Mouse (Mus musculus): ENCODE measurements at regions not wholly inside any gene's neighbourhood (a gene's known extent, or its start where the extent isn't known, plus 50 kb on each side); places are given as distances from the start of the nearest gene placed in this dataset.

- TF ChIP-seq CTCF (IDR thresholded peaks at IDR 0.05; ENCODE audit: borderline replicate concordance, control insufficient read depth, extremely low read depth, insufficient read depth, low read length, poor library complexity) (no peak), POLR2A (IDR thresholded peaks at IDR 0.05; ENCODE audit: control insufficient read depth, extremely low read depth, insufficient read depth, low read length, poor library complexity) (no peak)
Observed at GRCm38 (mm10) chr5:64636301-64636700, 166.9 kb upstream of the Klf3 start.

All from thymus, adult 2 months (tissue).